Mouse (Mus musculus): ENCODE measurements around the gene Cdx2. TPM values are rescaled to one million over a fixed set of nuclear protein-coding genes. Genes with fewer than 3 reads are reported as not detected.

The Cdx2 gene
- polyA plus RNA-seq (2012; rRNA removed; ENCODE audit: low replicate concordance): 145 and 417 TPM in 2 replicates

DNA sequence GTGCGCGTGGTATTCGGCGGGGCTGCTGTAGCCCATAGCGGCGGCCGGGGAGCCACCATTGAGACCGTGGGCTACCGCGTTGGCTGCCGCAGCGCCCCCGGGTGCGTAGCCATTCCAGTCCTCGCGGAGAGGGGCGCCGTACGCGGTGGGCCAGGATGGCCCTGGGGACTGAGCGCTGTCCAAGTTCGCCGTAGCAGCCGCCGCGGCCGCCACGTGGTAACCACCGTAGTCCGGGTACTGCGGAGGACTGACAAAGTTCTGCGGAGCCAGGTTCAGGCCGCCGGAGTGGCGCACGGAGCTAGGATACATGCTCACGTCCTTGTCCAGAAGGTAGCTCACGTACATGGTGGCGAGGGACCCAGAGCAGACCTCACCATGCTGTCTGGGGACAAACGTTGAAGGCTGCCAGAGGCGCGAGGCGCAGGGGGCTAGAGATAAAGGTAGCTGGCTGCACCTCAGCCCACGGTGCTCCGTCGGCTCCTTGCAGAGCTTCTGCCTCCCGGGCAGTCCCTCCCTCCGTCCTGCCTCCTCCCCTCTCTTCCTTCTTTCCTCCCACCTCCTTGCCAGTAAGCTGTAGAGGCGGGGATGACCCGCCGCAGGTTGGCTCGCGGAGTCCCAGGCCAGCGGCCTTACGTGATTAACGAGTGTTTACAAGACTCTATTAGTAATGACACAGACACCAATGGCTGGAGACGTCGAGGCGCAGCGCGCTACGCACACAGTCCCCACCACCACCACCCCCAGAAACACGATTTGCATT is at the start of gene Cdx2:
Cdx2 (minus strand) TSS at position 633 of the 760 bp plus-strand sequence.

DNA sequence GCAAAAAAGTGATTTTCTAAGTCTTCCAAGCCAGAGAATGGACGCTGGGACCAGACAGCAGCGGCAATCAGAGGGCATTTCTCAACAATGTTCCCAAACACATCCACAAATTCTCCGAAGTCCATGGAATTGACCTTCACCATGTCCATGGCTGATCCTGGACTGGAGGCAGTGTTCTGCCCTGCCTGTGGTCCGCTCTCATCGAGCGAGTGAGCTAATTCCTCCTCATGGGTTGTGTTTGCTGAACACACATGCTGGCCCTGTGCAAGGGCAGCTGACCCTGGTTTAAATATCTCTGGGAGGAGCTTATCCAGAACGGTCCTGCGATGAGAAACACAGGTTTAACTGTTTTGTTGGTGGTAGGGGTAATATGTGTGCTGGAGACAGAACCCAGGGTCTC is 15.1 kb upstream of the Cdx2 start, which contains the start of gene Urad:
Urad (minus strand) TSS at position 258 of the 400 bp plus-strand sequence.

DNA sequence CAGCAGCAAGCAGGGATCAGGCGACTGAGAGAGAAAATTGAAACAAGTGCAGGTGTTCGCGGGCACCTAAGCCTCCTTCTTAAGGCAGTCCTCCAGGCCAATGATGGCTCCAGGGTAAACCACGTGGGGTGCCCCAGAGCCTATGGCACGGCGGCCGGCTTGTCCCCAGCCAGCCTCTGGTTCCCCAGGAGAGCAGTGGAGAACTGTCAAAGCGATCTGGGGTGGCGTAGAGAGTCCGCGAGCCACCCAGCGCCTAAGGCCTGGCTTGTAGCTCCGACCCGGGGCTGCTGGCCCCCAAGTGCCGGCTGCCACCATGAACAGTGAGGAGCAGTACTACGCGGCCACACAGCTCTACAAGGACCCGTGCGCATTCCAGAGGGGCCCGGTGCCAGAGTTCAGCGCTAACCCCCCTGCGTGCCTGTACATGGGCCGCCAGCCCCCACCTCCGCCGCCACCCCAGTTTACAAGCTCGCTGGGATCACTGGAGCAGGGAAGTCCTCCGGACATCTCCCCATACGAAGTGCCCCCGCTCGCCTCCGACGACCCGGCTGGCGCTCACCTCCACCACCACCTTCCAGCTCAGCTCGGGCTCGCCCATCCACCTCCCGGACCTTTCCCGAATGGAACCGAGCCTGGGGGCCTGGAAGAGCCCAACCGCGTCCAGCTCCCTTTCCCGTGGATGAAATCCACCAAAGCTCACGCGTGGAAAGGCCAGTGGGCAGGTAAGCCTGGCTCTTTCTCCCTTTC is 37.0 kb downstream of the Cdx2 start, which contains the start of gene Pdx1:
Pdx1 (plus strand) TSS at position 34 of the 747 bp plus-strand sequence.

Other genes with a start within 250 kb of the Cdx2 start
- 35.2 and 35.4 TPM in 2 replicates for gene Lnx2, start 230.7 kb downstream of the Cdx2 start, polyA plus RNA-seq (2012; rRNA removed; ENCODE audit: low replicate concordance)
- 27.9 and 43.8 TPM in 2 replicates for gene Polr1d, start 230.2 kb downstream of the Cdx2 start, polyA plus RNA-seq (2012; rRNA removed; ENCODE audit: low replicate concordance)
- gene Gsx1, start 118.6 kb downstream of the Cdx2 start, polyA plus RNA-seq (2012; rRNA removed; ENCODE audit: low replicate concordance): not detected in 2 replicates
- gene Pdx1, start 37.3 kb downstream of the Cdx2 start, polyA plus RNA-seq (2012; rRNA removed; ENCODE audit: low replicate concordance): 0.90 and 87.7 TPM in 2 replicates
- gene Urad, start 15.2 kb upstream of the Cdx2 start, polyA plus RNA-seq (2012; rRNA removed; ENCODE audit: low replicate concordance): 5.0 and 5.2 TPM in 2 replicates
- 0.23 and 0.32 TPM in 2 replicates for gene Flt3, start 93.2 kb upstream of the Cdx2 start, polyA plus RNA-seq (2012; rRNA removed; ENCODE audit: low replicate concordance)
- 6.2 and 8.6 TPM in 2 replicates for gene Pan3, start 122.9 kb upstream of the Cdx2 start, polyA plus RNA-seq (2012; rRNA removed; ENCODE audit: low replicate concordance)

Data from duodenum, adult 2 months (tissue).